ENCODE assay signal across 8 mouse cellular contexts in genomic region chr19:36679028-36679820, GRCm38 (mm10). TPM values are rescaled to one million over a fixed set of nuclear protein-coding genes. Genes with fewer than 3 reads are reported as not detected.
DNase-seq lines count a peak whose midpoint lies in the region; ATAC-seq and TF ChIP-seq lines count a peak whose summit lies in the region.

No protein-coding gene starts in this region.

- no peak overlapping the region for H3K9ac ChIP-seq in forebrain, postnatal 0 days
- H3K9ac ChIP-seq in embryonic facial prominence, embryonic 14.5 days (ENCODE audit: low read depth, low read length) = no peak overlapping the region; the same call in 1 of the 2 replicates
- no peak overlapping the region for H3K9ac ChIP-seq in hindbrain, embryonic 16.5 days (ENCODE audit: low read depth, low read length)
- H3K9ac ChIP-seq in stomach, embryonic 16.5 days (ENCODE audit: low read length) = no peak overlapping the region

- no peak for TF ChIP-seq CTCF in forebrain, postnatal 0 days (IDR thresholded peaks at IDR 0.05; ENCODE audit: low read depth)

- H3K27ac ChIP-seq in forebrain, embryonic 10.5 days = peak overlapping the region; percentile 65; the same call in 1 of the 2 replicates
- H3K27ac ChIP-seq in forebrain, postnatal 0 days (ENCODE audit: low read depth, low read length) = no peak overlapping the region
- H3K27ac ChIP-seq in embryonic facial prominence, embryonic 14.5 days (replicated peaks; ENCODE audit: low read depth, low read length) = peak overlapping the region; percentile 4; the same call in 1 of the 2 replicates
- peak overlapping the region; percentile 69 for H3K27ac ChIP-seq in hindbrain, embryonic 16.5 days (ENCODE audit: low read depth, low read length)
- peak overlapping the region; percentile 5 for H3K27ac ChIP-seq in stomach, embryonic 16.5 days (ENCODE audit: low read length)

- H3K36me3 ChIP-seq in forebrain, embryonic 10.5 days (replicated peaks) = no peaks in the 10 kb centered on the region
- H3K36me3 ChIP-seq in forebrain, postnatal 0 days (ENCODE audit: insufficient read depth) = no peaks in the 10 kb centered on the region
- H3K36me3 ChIP-seq in embryonic facial prominence, embryonic 14.5 days (ENCODE audit: control insufficient read depth, insufficient read depth, low read length) = no peaks in the 10 kb centered on the region
- no peaks in the 10 kb centered on the region for H3K36me3 ChIP-seq in hindbrain, embryonic 16.5 days (ENCODE audit: control insufficient read depth, insufficient read depth, low read length)
- H3K36me3 ChIP-seq in stomach, embryonic 16.5 days (ENCODE audit: control insufficient read depth, insufficient read depth, low read length) = no peaks in the 10 kb centered on the region

- H3K4me2 ChIP-seq in forebrain, postnatal 0 days (ENCODE audit: low read depth) = no peak overlapping the region
- H3K4me2 ChIP-seq in embryonic facial prominence, embryonic 14.5 days (ENCODE audit: low read depth, low read length) = no peak overlapping the region
- H3K4me2 ChIP-seq in hindbrain, embryonic 16.5 days (ENCODE audit: low read length) = no peak overlapping the region
- no peak overlapping the region for H3K4me2 ChIP-seq in stomach, embryonic 16.5 days (ENCODE audit: low read depth, low read length)

- WGBS in forebrain, embryonic 10.5 days = 27% methylated on average over 4 of the region's 4 CpGs
- WGBS in forebrain, postnatal 0 days = 20% methylated on average over 4 of the region's 4 CpGs
- 25% methylated on average over 4 of the region's 4 CpGs for WGBS in embryonic facial prominence, embryonic 14.5 days
- WGBS in hindbrain, embryonic 16.5 days = 3% methylated on average over 4 of the region's 4 CpGs
- WGBS in stomach, embryonic 16.5 days = 38% methylated on average over 4 of the region's 4 CpGs

- no peaks in the 10 kb centered on the region for H3K27me3 ChIP-seq in forebrain, embryonic 10.5 days (ENCODE audit: poor library complexity, severe bottlenecking)
- no peaks in the 10 kb centered on the region for H3K27me3 ChIP-seq in forebrain, postnatal 0 days (ENCODE audit: insufficient read depth, low read length)
- no peaks in the 10 kb centered on the region for H3K27me3 ChIP-seq in embryonic facial prominence, embryonic 14.5 days (replicated peaks; ENCODE audit: control insufficient read depth, insufficient read depth, low read length)
- H3K27me3 ChIP-seq in hindbrain, embryonic 16.5 days (replicated peaks; ENCODE audit: control insufficient read depth, insufficient read depth, low read length) = no peaks in the 10 kb centered on the region
- H3K27me3 ChIP-seq in stomach, embryonic 16.5 days (ENCODE audit: control insufficient read depth, insufficient read depth, low read length) = no peaks in the 10 kb centered on the region

- H3K9me3 ChIP-seq in forebrain, embryonic 10.5 days = no peaks in the 10 kb centered on the region
- H3K9me3 ChIP-seq in forebrain, postnatal 0 days (ENCODE audit: low read length) = no peaks in the 10 kb centered on the region
- no peaks in the 10 kb centered on the region for H3K9me3 ChIP-seq in embryonic facial prominence, embryonic 14.5 days (ENCODE audit: control insufficient read depth, low read length)
- no peaks in the 10 kb centered on the region for H3K9me3 ChIP-seq in hindbrain, embryonic 16.5 days (ENCODE audit: control insufficient read depth, low read length)
- H3K9me3 ChIP-seq in stomach, embryonic 16.5 days (replicated peaks; ENCODE audit: control insufficient read depth, low read length) = no peaks in the 10 kb centered on the region

- no peak for DNase-seq in forebrain, embryonic 10.5 days (ENCODE audit: extremely low spot score, low spot score)
- DNase-seq in forebrain, postnatal 0 days = no peak
- DNase-seq in MN1 (ENCODE audit: low spot score) = peak; percentile 18
- peak; percentile 73 for DNase-seq in embryonic facial prominence, embryonic 14.5 days (ENCODE audit: low spot score)
- no peak for DNase-seq in left cerebral cortex, adult 18-20 months (ENCODE audit: low spot score in 2 of 2)
- DNase-seq in thymus, postnatal 14 days = no peak

- no peak overlapping the region for H3K4me3 ChIP-seq in forebrain, embryonic 10.5 days
- H3K4me3 ChIP-seq in forebrain, postnatal 0 days (ENCODE audit: low read depth, low read length) = no peak overlapping the region
- no peak overlapping the region for H3K4me3 ChIP-seq in embryonic facial prominence, embryonic 14.5 days (ENCODE audit: low read depth, low read length)
- H3K4me3 ChIP-seq in hindbrain, embryonic 16.5 days (ENCODE audit: low read length) = no peak overlapping the region
- no peak overlapping the region for H3K4me3 ChIP-seq in stomach, embryonic 16.5 days (replicated peaks; ENCODE audit: low read length)

- H3K4me1 ChIP-seq in forebrain, embryonic 10.5 days = peaks cover 26% of the 10 kb centered on the region
- no peaks in the 10 kb centered on the region; the same call in 1 of the 2 replicates for H3K4me1 ChIP-seq in forebrain, postnatal 0 days (ENCODE audit: insufficient read depth)
- peaks cover 17% of the 10 kb centered on the region for H3K4me1 ChIP-seq in embryonic facial prominence, embryonic 14.5 days (ENCODE audit: control insufficient read depth, insufficient read depth, low read length)
- H3K4me1 ChIP-seq in hindbrain, embryonic 16.5 days (ENCODE audit: control insufficient read depth, insufficient read depth, low read depth, low read length) = peaks cover 18% of the 10 kb centered on the region
- H3K4me1 ChIP-seq in stomach, embryonic 16.5 days (ENCODE audit: control insufficient read depth, insufficient read depth, low read length) = peaks cover 26% of the 10 kb centered on the region

- ATAC-seq in forebrain, postnatal 0 days = no peak
- peak; percentile 59 for ATAC-seq in embryonic facial prominence, embryonic 14.5 days (ENCODE audit: low read depth)
- ATAC-seq in hindbrain, embryonic 16.5 days = peak; percentile 15
- no peak for ATAC-seq in stomach, embryonic 16.5 days (ENCODE audit: insufficient read depth, low FRiP score)

RNA-seq across cellular contexts. Expression of gene Ppp1r3c, which starts 57.2 kb away (rescaled TPM):
- 1.3 and 1.5 TPM in 2 replicates for polyA plus RNA-seq in forebrain, embryonic 10.5 days (2016; fragmentation: Nextera tagmentation; extraction: Ambion mirVana)
- 28.2 and 28.6 TPM in 2 replicates for total RNA-seq in forebrain, postnatal 0 days (2014; rRNA removed)
- 6.4 and 8.9 TPM in 2 replicates for polyA plus RNA-seq in forebrain, postnatal 0 days (2015; fragmentation: Nextera tagmentation; extraction: Ambion mirVana)
- polyA plus RNA-seq in embryonic facial prominence, embryonic 14.5 days (2014; fragmentation: Nextera tagmentation; extraction: Ambion mirVana) = 20.9 and 23.7 TPM in 2 replicates
- polyA plus RNA-seq in hindbrain, embryonic 16.5 days (2015; fragmentation: Nextera tagmentation; extraction: Ambion mirVana) = 27.2 and 30.6 TPM in 2 replicates
- 26.1 and 29.0 TPM in 2 replicates for polyA plus RNA-seq in stomach, embryonic 16.5 days (2015; fragmentation: Nextera tagmentation; extraction: Ambion mirVana)
- total RNA-seq in left cerebral cortex, adult 18-20 months (2021) = 10 to 100 TPM; 48.8 to 61.9 TPM

Comparison
In these comparisons a context has a peak if more than half of its experiments do, and no peak if none do; other contexts are left out.
1. DNase-seq: peak in MN1 (single experiment) and embryonic facial prominence, embryonic 14.5 days (single experiment); none in forebrain, embryonic 10.5 days (single experiment), forebrain, postnatal 0 days (single experiment), left cerebral cortex, adult 18-20 months (0 of 2) and thymus, postnatal 14 days (single experiment).
2. ATAC-seq: peak in embryonic facial prominence, embryonic 14.5 days (single experiment) and hindbrain, embryonic 16.5 days (single experiment); none in forebrain, postnatal 0 days (single experiment) and stomach, embryonic 16.5 days (single experiment).